Mouse (Mus musculus): ENCODE measurements around the gene Bfsp2. TPM values are rescaled to one million over a fixed set of nuclear protein-coding genes. Genes with fewer than 3 reads are reported as not detected.
A peak's percentile ranks its signal among the peaks of the same experiment; 100 is the strongest.
"Not testable (repeated sequence)": the region's sequence is repeated elsewhere in the genome, so short reads cannot be mapped to it uniquely, and the experiment has no call there.

The Bfsp2 gene
- total and polyA plus RNA-seq, 2 experiments = 0.28 TPM; not detected in 1

DNA sequence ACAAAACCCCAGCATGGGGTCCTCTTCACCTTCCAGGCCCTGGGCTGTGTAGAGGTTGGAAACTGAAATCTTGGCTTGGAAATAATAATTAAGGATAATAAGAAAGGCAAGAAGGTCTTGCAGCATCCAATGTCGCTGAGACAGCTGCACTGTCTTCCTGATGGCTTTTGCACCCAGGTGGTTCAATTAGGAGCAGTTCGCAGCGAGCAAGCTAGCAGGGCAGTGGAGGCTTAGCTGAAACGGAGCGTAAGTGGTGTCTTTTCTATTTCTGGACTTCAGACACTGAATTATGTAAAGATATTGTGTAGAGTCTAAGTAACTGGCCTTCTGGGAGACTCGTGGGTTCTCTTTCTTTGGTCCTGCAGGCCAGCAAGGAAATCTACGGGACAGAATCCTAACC is 56.8 kb downstream of the Bfsp2 start:
- WGBS = 89% methylated on average over 7 of the region's 7 CpGs
- no peak overlapping the region for H3K27ac ChIP-seq (replicated peaks; ENCODE audit: insufficient read depth, low read depth, low read length)
- no peaks in the 10 kb centered on the region for H3K79me2 ChIP-seq (ENCODE audit: control insufficient read depth, insufficient read depth, low read length)

DNA sequence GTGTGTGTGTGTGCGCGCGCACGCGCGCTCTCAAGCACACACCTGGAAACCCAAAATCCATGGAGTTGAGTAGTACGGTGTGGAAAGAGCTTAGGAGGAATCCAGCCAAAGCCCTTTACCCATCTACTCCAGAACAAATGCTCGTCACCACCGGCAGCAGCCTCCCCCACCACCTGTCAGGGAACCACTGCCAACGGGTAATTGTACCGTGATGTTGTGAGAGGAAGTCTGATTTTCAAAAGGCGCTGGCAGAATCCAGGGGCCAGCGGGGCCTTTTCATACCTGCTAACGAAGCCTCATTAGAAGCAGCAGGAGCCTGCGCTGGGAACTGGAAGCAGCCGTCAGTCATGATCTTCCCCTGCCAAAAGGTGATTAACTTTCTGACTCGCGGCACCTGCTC is 57.4 kb downstream of the Bfsp2 start:
- H3K4me1 ChIP-seq (ENCODE audit: control insufficient read depth, insufficient read depth, low read length) = no peaks in the 10 kb centered on the region
- no peaks in the 10 kb centered on the region for H3K79me2 ChIP-seq (ENCODE audit: control insufficient read depth, insufficient read depth, low read length)
- no peaks in the 10 kb centered on the region for H3K27me3 ChIP-seq (ENCODE audit: control insufficient read depth, insufficient read depth, low read length)
- DNase-seq (ENCODE audit: extremely low read depth, low read depth, low spot score) = no peak
- TF ChIP-seq POLR2A (IDR thresholded peaks at IDR 0.05; ENCODE audit: extremely low read depth, insufficient read depth, low read length) = no peak
- TF ChIP-seq CTCF (IDR thresholded peaks at IDR 0.05; ENCODE audit: low read depth, low read length) = no peak
- H3K36me3 ChIP-seq (ENCODE audit: control insufficient read depth, insufficient read depth, low read length) = no peaks in the 10 kb centered on the region
- H3K27ac ChIP-seq (replicated peaks; ENCODE audit: insufficient read depth, low read depth, low read length) = no peak overlapping the region
- H3K9ac ChIP-seq (ENCODE audit: low read depth, low read length) = no peak overlapping the region
- no peak overlapping the region for H3K4me3 ChIP-seq (ENCODE audit: insufficient read depth, low read depth, low read length)
- 76% methylated on average over 18 of the region's 18 CpGs for WGBS

More for the DNA sequence above, 56.8 kb downstream of the Bfsp2 start:
- H3K36me3 ChIP-seq (ENCODE audit: control insufficient read depth, insufficient read depth, low read length) = no peaks in the 10 kb centered on the region
- H3K4me1 ChIP-seq (ENCODE audit: control insufficient read depth, insufficient read depth, low read length) = no peaks in the 10 kb centered on the region
- H3K4me3 ChIP-seq (ENCODE audit: insufficient read depth, low read depth, low read length) = no peak overlapping the region
- TF ChIP-seq POLR2A (IDR thresholded peaks at IDR 0.05; ENCODE audit: extremely low read depth, insufficient read depth, low read length) = no peak
- no peak for TF ChIP-seq CTCF (IDR thresholded peaks at IDR 0.05; ENCODE audit: low read depth, low read length)
- no peak overlapping the region for H3K9ac ChIP-seq (ENCODE audit: low read depth, low read length)
- DNase-seq (ENCODE audit: extremely low read depth, low read depth, low spot score) = no peak
- no peaks in the 10 kb centered on the region for H3K27me3 ChIP-seq (ENCODE audit: control insufficient read depth, insufficient read depth, low read length)

DNA sequence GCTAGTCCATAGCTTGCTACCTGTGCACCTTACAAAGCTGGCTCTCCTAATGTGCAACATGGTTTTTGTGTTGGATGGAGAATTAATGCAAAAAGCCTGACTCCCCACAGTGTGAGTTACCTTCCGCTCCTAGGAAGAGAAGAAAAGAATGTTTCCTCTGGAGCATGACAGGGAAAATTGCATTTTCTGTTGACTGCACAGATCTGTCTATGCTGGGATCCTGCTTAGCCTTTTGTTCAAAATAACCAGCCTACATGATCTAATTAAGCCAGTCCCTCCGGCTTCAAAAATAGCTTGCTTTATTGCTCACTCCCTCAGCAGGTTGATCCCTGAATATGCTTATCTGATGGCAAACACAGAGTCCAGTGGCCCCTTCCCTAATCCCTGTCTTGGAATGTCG is 59.4 kb downstream of the Bfsp2 start:
- H3K9ac ChIP-seq (ENCODE audit: low read depth, low read length) = no peak overlapping the region
- H3K4me3 ChIP-seq (ENCODE audit: insufficient read depth, low read depth, low read length) = no peak overlapping the region
- no peak overlapping the region for H3K27ac ChIP-seq (replicated peaks; ENCODE audit: insufficient read depth, low read depth, low read length)
- TF ChIP-seq POLR2A (IDR thresholded peaks at IDR 0.05; ENCODE audit: extremely low read depth, insufficient read depth, low read length) (no peak), CTCF (IDR thresholded peaks at IDR 0.05; ENCODE audit: low read depth, low read length) (no peak)
- no peaks in the 10 kb centered on the region for H3K36me3 ChIP-seq (ENCODE audit: control insufficient read depth, insufficient read depth, low read length)
- H3K79me2 ChIP-seq (ENCODE audit: control insufficient read depth, insufficient read depth, low read length) = no peaks in the 10 kb centered on the region
- 76% methylated on average over 3 of the region's 3 CpGs for WGBS
- no peak for DNase-seq (ENCODE audit: extremely low read depth, low read depth, low spot score)
- H3K4me1 ChIP-seq (ENCODE audit: control insufficient read depth, insufficient read depth, low read length) = no peaks in the 10 kb centered on the region
- H3K27me3 ChIP-seq (ENCODE audit: control insufficient read depth, insufficient read depth, low read length) = no peaks in the 10 kb centered on the region

- no peak for TF ChIP-seq POLR2A (IDR thresholded peaks at IDR 0.05; ENCODE audit: extremely low read depth, insufficient read depth, low read length)
- no peak for TF ChIP-seq CTCF (IDR thresholded peaks at IDR 0.05; ENCODE audit: low read depth, low read length)
- H3K4me3 ChIP-seq (ENCODE audit: insufficient read depth, low read depth, low read length) = no peak overlapping the region
- H3K79me2 ChIP-seq (ENCODE audit: control insufficient read depth, insufficient read depth, low read length) = no peaks in the 10 kb centered on the region
- no peak overlapping the region for H3K27ac ChIP-seq (replicated peaks; ENCODE audit: insufficient read depth, low read depth, low read length)
- 92% methylated on average over 2 of the region's 2 CpGs for WGBS
- DNase-seq (ENCODE audit: extremely low read depth, low read depth, low spot score) = no peak
- H3K4me1 ChIP-seq (ENCODE audit: control insufficient read depth, insufficient read depth, low read length) = no peaks in the 10 kb centered on the region
- H3K9ac ChIP-seq (ENCODE audit: low read depth, low read length) = no peak overlapping the region
- no peaks in the 10 kb centered on the region for H3K36me3 ChIP-seq (ENCODE audit: control insufficient read depth, insufficient read depth, low read length)
- no peaks in the 10 kb centered on the region for H3K27me3 ChIP-seq (ENCODE audit: control insufficient read depth, insufficient read depth, low read length)
These were observed 61.4 kb downstream of the Bfsp2 start for GRCm38 (mm10) chr9:103418786-103419185.

DNA sequence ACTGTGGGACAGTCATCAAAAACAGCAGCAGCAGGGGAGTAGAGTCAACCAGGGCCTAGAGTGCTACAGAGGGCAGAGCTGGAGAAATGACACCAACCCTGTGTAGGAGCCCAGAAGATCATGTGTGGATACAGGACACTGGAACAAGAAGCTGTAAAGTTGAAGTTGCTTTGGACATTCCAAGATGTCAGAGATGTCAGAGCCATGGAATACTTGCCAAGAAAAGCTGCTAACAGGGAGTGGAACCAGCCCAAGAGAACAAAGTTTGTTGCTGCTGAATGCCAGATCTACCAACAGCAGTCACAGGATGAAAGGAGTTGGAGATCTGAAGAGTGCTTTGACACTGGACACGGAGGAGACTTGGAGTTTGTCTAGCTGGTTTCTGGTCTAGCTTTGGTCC is 62.0 kb downstream of the Bfsp2 start:
- not testable (repeated sequence) for H3K9ac ChIP-seq (ENCODE audit: low read depth, low read length); H3K4me1 ChIP-seq (ENCODE audit: control insufficient read depth, insufficient read depth, low read length); H3K27me3 ChIP-seq (ENCODE audit: control insufficient read depth, insufficient read depth, low read length); H3K79me2 ChIP-seq (ENCODE audit: control insufficient read depth, insufficient read depth, low read length); H3K4me3 ChIP-seq (ENCODE audit: insufficient read depth, low read depth, low read length); H3K36me3 ChIP-seq (ENCODE audit: control insufficient read depth, insufficient read depth, low read length); H3K27ac ChIP-seq (replicated peaks; ENCODE audit: insufficient read depth, low read depth, low read length)
- 27% methylated on average over 1 of the region's 1 CpGs for WGBS
- DNase-seq (ENCODE audit: extremely low read depth, low read depth, low spot score) = peak; percentile 55

GRCm38 (mm10) chr9:103413457-103413856 is 66.8 kb downstream of the Bfsp2 start:
- Histone ChIP-seq H3K4me3 (ENCODE audit: insufficient read depth, low read depth, low read length) (no peak overlapping the region), H3K9ac (ENCODE audit: low read depth, low read length) (no peak overlapping the region), H3K27ac (replicated peaks; ENCODE audit: insufficient read depth, low read depth, low read length) (no peak overlapping the region), H3K79me2 (ENCODE audit: control insufficient read depth, insufficient read depth, low read length) (no peaks in the 10 kb centered on the region), H3K27me3 (ENCODE audit: control insufficient read depth, insufficient read depth, low read length) (no peaks in the 10 kb centered on the region), H3K4me1 (ENCODE audit: control insufficient read depth, insufficient read depth, low read length) (no peaks in the 10 kb centered on the region), H3K36me3 (ENCODE audit: control insufficient read depth, insufficient read depth, low read length) (no peaks in the 10 kb centered on the region)
- WGBS = 73% methylated on average over 9 of the region's 9 CpGs
- no peak for DNase-seq (ENCODE audit: extremely low read depth, low read depth, low spot score)
- no peak for TF ChIP-seq POLR2A (IDR thresholded peaks at IDR 0.05; ENCODE audit: extremely low read depth, insufficient read depth, low read length)
- TF ChIP-seq CTCF (IDR thresholded peaks at IDR 0.05; ENCODE audit: low read depth, low read length) = no peak
